ENCODE assay signal across 21 mouse cellular contexts in the genomic region with DNA sequence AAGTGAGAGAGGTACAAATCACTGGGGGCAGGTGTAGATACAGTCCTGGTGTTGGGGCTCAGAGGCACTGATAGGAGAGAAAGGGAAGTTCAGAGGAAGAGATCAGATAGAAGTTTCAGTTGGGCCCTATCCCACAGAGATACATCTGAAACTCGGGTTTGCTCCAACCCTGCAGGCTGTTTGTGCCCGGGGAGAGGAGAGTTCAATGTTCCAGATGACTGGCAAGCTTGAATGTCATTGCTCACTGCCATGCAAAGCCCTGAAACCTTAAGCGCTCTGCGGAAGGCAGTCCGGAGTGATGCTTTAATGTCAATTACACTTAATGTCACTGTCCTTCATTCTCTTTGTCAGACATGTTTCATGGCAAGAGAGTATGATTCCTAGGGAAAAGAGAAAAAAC. TPM values are rescaled to one million over a fixed set of nuclear protein-coding genes. Genes with fewer than 3 reads are reported as not detected.
"Had no signal": no experiment of that assay in that cellular context is flagged by ENCODE, and none has a peak within 500 bp of the region (broad histone marks: within the 10 kb centered on the region; RNA-seq: fewer than 3 reads in every experiment).

No protein-coding gene starts in this region.

- DNase-seq: kidney, postnatal 14 days; left cerebral cortex, postnatal 4 days; lung, adult 18-20 months; right cerebral cortex, postnatal 4 days; spleen, adult 18-20 months; thymus, adult 18-20 months; thymus, postnatal 14 days had no signal

- H3K36me3 ChIP-seq: midbrain, embryonic 13.5 days; neural tube, embryonic 12.5 days had no signal

- H3K27ac ChIP-seq: liver, embryonic 14.5 days; neural tube, embryonic 12.5 days had no signal

- H3K9ac ChIP-seq: limb, embryonic 13.5 days; liver, embryonic 14.5 days; midbrain, embryonic 13.5 days; neural tube, embryonic 12.5 days had no signal

- ATAC-seq: intestine, embryonic 16.5 days; midbrain, embryonic 13.5 days had no signal

- H3K27me3 ChIP-seq: limb, embryonic 13.5 days; midbrain, embryonic 13.5 days had no signal

- H3K4me2 ChIP-seq: limb, embryonic 13.5 days; midbrain, embryonic 13.5 days; neural tube, embryonic 12.5 days had no signal

- H3K9me3 ChIP-seq: limb, embryonic 13.5 days; midbrain, embryonic 13.5 days; neural tube, embryonic 12.5 days had no signal

- H3K4me3 ChIP-seq: limb, embryonic 13.5 days; midbrain, embryonic 13.5 days; myocyte; neural tube, embryonic 12.5 days had no signal

RNA-seq across cellular contexts. Expression of a gene that starts 54.6 kb away (rescaled TPM):
- total RNA-seq: layer of hippocampus, adult 8-10 months; layer of hippocampus, postnatal 14 days; left cerebral cortex, adult 18-20 months; left cerebral cortex, postnatal 10 days; left cerebral cortex, postnatal 4 days; liver, adult 2 months had no signal
- polyA plus RNA-seq: intestine, embryonic 16.5 days; large intestine, adult 2 months; limb, embryonic 13.5 days; liver, adult 2 months; liver, embryonic 14.5 days; lung, embryonic 16.5 days; midbrain, embryonic 13.5 days; myocyte; neural tube, embryonic 12.5 days; stomach, embryonic 14.5 days had no signal
